Mouse (Mus musculus): ENCODE data around the gene Cpne5. TPM values are rescaled to one million over a fixed set of nuclear protein-coding genes. Genes with fewer than 3 reads are reported as not detected.

Gene Cpne5
- polyA plus RNA-seq, 1 experiment from 2014 or later: 0.93 TPM

DNA sequence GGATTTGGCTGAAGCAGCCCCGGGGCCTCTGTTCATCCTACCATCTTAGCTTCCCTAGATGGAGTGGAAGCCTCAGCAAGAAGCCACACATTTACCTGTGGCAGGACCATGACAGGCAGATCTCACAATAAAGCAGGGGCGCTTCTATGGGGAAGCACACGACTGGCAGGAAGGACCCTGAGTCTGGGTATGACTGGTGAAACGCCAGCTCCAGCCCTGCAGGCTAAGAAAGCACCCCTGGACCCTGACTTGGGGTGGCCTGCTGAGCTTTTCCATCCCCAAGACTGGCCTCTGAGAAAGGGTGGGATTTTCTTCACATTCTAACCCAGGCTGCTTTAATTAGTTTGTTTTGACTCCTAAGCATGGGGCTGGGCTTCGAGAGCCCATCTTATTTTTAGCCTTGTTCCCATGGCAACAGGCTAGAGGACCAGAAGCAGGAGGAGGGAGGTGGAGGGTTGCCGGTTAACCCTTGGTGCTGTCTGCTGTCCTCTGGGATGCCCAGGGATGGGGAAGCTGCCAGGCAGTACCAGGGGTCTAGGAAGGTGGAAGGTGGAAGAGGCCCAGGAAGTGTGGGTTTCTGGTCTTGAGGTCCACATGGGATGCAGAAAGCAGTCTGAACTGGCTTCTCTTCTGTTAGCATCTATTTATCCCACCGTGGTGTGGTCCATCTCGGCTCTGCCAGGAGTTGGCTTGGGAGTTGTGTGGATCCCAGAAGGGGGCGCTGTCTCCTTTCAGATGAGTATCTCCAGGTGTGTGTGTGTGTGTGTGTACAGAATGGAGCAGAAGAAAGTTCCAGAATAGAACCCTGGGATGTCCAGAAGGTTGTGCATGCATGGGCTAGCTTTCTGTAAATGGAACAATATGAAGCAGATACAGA is 61.3 kb downstream of the Cpne5 start:
- DNase-seq (ENCODE audit: low spot score) (no peak), ATAC-seq (replicated peaks; ENCODE audit: low FRiP score) (no peak)
- no peaks in the 10 kb centered on the region; the same call in 1 of the 2 replicates for H3K4me1 ChIP-seq (replicated peaks; ENCODE audit: control insufficient read depth, insufficient read depth, low read length)
- no peaks in the 10 kb centered on the region for H3K9me3 ChIP-seq (ENCODE audit: control insufficient read depth, low read length)
- 35% methylated on average over 9 of the region's 9 CpGs for WGBS
- no peak overlapping the region for H3K4me3 ChIP-seq (ENCODE audit: low read depth, low read length)
- H3K27ac ChIP-seq (ENCODE audit: low read depth, low read length): no peak overlapping the region
- no peaks in the 10 kb centered on the region for H3K36me3 ChIP-seq (ENCODE audit: control insufficient read depth, insufficient read depth, low read length)
- H3K9ac ChIP-seq (ENCODE audit: low read depth, low read length): no peak overlapping the region
- no peak overlapping the region for H3K4me2 ChIP-seq
- H3K27me3 ChIP-seq (replicated peaks; ENCODE audit: control insufficient read depth, insufficient read depth, low read length): no peaks in the 10 kb centered on the region

DNA sequence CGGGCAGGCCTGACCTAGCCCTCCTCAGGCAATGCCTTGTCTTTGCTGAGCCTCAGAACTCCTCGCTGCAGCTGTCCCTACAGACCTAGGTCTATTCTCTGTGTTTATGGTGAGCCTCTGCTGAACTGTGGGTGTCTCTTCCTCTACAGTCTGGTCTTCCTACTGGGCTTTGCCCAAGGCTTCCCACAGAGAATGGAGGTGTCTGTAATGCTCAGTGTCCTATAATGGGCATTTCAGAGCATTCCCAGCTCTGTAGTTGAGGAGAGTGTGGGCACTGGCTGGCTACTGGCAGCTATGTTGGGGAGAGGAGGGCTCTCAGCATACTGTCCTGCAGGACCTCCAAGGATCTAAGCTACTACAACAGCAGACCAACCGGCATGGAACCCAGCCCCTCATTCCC is 62.3 kb downstream of the Cpne5 start:
- no peak overlapping the region for H3K9ac ChIP-seq (ENCODE audit: low read depth, low read length)
- no peak overlapping the region for H3K4me3 ChIP-seq (ENCODE audit: low read depth, low read length)
- H3K36me3 ChIP-seq (ENCODE audit: control insufficient read depth, insufficient read depth, low read length): no peaks in the 10 kb centered on the region
- no peak overlapping the region for H3K27ac ChIP-seq (ENCODE audit: low read depth, low read length)
- H3K4me2 ChIP-seq: no peak overlapping the region
- DNase-seq (ENCODE audit: low spot score) (no peak), ATAC-seq (replicated peaks; ENCODE audit: low FRiP score) (no peak)
- peaks cover 3% of the 10 kb centered on the region for H3K4me1 ChIP-seq (replicated peaks; ENCODE audit: control insufficient read depth, insufficient read depth, low read length)
- WGBS: 55% methylated on average over 3 of the region's 3 CpGs
- H3K27me3 ChIP-seq (replicated peaks; ENCODE audit: control insufficient read depth, insufficient read depth, low read length): no peaks in the 10 kb centered on the region
- H3K9me3 ChIP-seq (ENCODE audit: control insufficient read depth, low read length): no peaks in the 10 kb centered on the region

DNA sequence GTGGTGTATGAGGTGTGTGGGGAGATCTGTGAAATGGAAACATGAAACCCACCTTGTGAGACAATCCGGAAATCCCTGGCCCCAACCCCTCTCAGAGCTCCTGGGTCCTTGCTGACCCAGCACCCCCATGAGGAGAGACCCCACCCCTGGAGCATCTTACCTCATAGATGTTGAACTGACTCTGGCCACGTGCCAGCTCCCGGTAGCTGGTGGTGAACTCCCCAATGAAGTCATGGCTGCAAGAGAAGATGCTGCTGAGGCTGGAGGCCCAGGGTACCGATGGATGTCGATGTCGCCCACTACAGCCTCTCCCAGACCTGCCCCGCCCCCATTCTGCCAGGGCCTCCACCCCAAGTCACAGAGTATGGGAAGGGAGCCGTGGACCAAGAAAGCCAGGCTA is 64.8 kb downstream of the Cpne5 start:
- Histone ChIP-seq H3K4me1 (replicated peaks; ENCODE audit: control insufficient read depth, insufficient read depth, low read length) (peaks cover 3% of the 10 kb centered on the region), H3K27ac (ENCODE audit: low read depth, low read length) (no peak overlapping the region), H3K9ac (ENCODE audit: low read depth, low read length) (no peak overlapping the region), H3K4me2 (no peak overlapping the region), H3K36me3 (ENCODE audit: control insufficient read depth, insufficient read depth, low read length) (no peaks in the 10 kb centered on the region), H3K9me3 (ENCODE audit: control insufficient read depth, low read length) (no peaks in the 10 kb centered on the region), H3K27me3 (replicated peaks; ENCODE audit: control insufficient read depth, insufficient read depth, low read length) (no peaks in the 10 kb centered on the region), H3K4me3 (ENCODE audit: low read depth, low read length) (no peak overlapping the region)
- WGBS: 74% methylated on average over 8 of the region's 8 CpGs
- DNase-seq (ENCODE audit: low spot score) (no peak), ATAC-seq (replicated peaks; ENCODE audit: low FRiP score) (no peak)

DNA sequence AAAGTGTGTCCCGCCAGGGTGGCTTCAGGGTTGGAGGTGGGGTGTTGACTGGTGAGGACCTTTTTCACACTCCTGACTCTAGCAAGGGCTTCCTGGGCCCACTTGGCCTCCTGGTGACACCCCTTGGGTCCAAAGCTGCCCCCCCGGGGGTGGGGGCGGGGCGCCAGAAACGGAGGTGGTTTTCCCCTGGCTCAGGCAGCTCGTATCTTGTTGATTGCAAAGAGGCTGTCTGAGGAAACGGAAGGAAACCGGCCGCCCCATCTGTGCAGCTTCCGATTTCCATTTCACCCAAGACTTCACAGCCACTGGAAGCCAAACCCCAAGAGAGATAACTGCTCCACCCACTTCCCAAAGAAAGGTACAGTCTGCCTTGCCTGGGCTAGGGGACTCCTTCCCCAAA is 65.9 kb downstream of the Cpne5 start:
- H3K4me2 ChIP-seq: peak overlapping the region; percentile 19; the same call in 1 of the 2 replicates
- H3K36me3 ChIP-seq (ENCODE audit: control insufficient read depth, insufficient read depth, low read length): no peaks in the 10 kb centered on the region
- no peak overlapping the region for H3K9ac ChIP-seq (ENCODE audit: low read depth, low read length)

DNA sequence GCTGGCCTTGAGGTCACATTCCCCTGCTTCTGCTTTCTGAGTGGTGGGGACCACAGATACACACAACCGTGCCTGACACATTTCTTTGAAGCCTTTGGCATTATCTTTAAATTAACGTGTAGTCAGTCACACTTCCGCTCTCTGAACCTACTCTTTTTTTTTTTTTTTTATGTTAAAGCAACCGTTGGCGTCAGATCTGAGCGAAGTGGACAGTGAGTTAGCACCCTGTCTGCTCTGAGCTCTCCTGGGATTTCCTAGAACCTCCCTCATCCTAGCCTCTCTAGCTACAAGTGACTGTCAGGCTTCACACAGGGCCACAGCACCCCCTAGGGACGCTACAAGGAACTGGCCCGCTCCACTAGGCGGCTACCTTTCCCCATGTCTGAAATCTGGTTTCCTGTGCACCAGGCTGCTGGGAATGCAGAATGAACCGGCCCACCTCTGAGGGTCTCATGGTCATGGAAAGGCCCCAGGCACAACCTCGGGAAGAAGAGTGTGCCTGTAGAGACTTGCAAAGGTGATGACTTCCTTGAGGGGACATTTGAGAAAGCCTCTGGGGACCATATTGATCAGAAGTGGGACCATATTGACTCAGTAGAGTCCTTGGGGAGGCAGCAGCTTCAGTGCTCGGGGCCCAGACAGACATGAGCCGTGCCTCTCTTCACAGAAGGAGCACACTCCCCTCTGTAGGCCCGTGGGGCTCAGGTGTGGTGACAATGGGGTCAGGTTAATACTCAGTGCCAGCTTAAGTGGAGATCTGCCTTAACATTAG is 66.8 kb downstream of the Cpne5 start:
- Histone ChIP-seq H3K27ac (ENCODE audit: low read depth, low read length) (no peak overlapping the region), H3K27me3 (replicated peaks; ENCODE audit: control insufficient read depth, insufficient read depth, low read length) (no peaks in the 10 kb centered on the region; the same call in 1 of the 2 replicates), H3K9ac (ENCODE audit: low read depth, low read length) (no peak overlapping the region), H3K36me3 (ENCODE audit: control insufficient read depth, insufficient read depth, low read length) (no peaks in the 10 kb centered on the region), H3K4me1 (replicated peaks; ENCODE audit: control insufficient read depth, insufficient read depth, low read length) (peaks cover 6% of the 10 kb centered on the region), H3K4me3 (ENCODE audit: low read depth, low read length) (no peak overlapping the region), H3K4me2 (no peak overlapping the region), H3K9me3 (ENCODE audit: control insufficient read depth, low read length) (no peaks in the 10 kb centered on the region)
- WGBS: 14% methylated on average over 14 of the region's 14 CpGs
- DNase-seq (ENCODE audit: low spot score) (peak; percentile 79), ATAC-seq (replicated peaks; ENCODE audit: low FRiP score) (peak; percentile 63)

More for the DNA sequence above, 65.9 kb downstream of the Cpne5 start:
- WGBS: 21% methylated on average over 10 of the region's 10 CpGs
- no peaks in the 10 kb centered on the region for H3K9me3 ChIP-seq (ENCODE audit: control insufficient read depth, low read length)
- no peaks in the 10 kb centered on the region for H3K27me3 ChIP-seq (replicated peaks; ENCODE audit: control insufficient read depth, insufficient read depth, low read length)
- DNase-seq (ENCODE audit: low spot score): no peak
- 0 out of 2 replicates have a peak, but pooled peaks have one; percentile 11 for ATAC-seq (replicated peaks; ENCODE audit: low FRiP score)
- peaks cover 3% of the 10 kb centered on the region for H3K4me1 ChIP-seq (replicated peaks; ENCODE audit: control insufficient read depth, insufficient read depth, low read length)
- no peak overlapping the region for H3K27ac ChIP-seq (ENCODE audit: low read depth, low read length)
- H3K4me3 ChIP-seq (ENCODE audit: low read depth, low read length): no peak overlapping the region

DNA sequence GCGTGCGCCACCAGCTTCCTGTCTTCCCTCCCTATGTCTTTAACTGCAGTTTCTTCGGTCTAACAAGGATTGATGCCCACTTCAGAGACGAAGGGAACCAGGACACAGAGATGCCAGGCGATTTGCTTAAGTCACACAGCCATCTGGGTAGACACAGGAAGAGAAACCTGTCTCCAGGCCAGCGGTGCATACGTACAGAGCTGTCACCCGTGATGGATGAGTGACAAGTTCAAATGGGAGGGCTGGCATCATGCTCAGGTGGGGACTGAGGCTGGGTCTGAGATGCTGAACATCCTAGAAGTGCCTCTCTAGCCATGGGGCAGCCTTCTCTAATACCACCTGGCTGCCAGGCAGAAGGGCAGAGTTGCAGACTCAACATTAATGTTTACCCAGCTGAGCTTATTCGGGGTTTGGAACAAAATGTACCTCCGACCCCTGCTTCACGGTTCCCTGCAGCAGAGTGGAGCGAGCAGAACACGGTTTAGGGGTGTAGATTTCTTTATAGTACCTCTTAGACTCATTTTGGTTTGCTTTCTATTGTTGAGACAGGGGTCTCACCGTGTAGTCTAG is 67.5 kb downstream of the Cpne5 start:
- H3K27me3 ChIP-seq (replicated peaks; ENCODE audit: control insufficient read depth, insufficient read depth, low read length): peaks cover 4% of the 10 kb centered on the region
- no peaks in the 10 kb centered on the region for H3K9me3 ChIP-seq (ENCODE audit: control insufficient read depth, low read length)
- DNase-seq (ENCODE audit: low spot score) (no peak), ATAC-seq (replicated peaks; ENCODE audit: low FRiP score) (no peak)
- H3K27ac ChIP-seq (ENCODE audit: low read depth, low read length): no peak overlapping the region
- no peak overlapping the region for H3K4me3 ChIP-seq (ENCODE audit: low read depth, low read length)
- 66% methylated on average over 14 of the region's 14 CpGs for WGBS
- H3K36me3 ChIP-seq (ENCODE audit: control insufficient read depth, insufficient read depth, low read length): no peaks in the 10 kb centered on the region
- H3K4me2 ChIP-seq: no peak overlapping the region
- no peak overlapping the region for H3K9ac ChIP-seq (ENCODE audit: low read depth, low read length)
- H3K4me1 ChIP-seq (replicated peaks; ENCODE audit: control insufficient read depth, insufficient read depth, low read length): peaks cover 9% of the 10 kb centered on the region

DNA sequence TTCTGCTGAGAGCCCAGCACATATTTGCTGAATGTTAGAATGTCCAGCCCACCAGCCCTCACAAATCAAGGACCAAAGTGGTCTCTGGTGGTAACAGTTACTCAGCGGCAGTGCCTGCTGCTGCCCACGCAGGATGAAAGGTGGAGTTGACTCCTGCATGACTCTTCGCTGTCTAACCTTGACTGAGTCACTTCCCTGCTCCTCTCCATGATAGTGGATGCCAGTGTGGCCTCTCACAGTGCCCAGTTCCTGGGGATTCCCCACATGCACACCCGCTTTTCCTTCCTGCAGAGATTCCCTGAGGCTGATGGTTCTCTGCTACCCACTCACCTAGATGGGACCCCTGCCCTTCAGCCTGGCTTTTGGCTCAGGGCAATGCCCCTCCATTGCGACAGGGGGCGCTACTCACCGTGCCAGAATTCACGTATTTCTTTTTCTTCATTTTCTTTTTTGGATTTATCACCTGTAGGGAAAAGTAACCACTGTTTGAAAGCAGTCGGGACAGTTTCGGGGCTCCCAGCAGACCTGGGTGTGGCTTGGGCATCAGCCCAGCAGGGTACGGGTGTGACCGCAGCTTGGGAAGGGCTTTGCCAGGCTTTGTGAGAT is 68.9 kb downstream of the Cpne5 start:
- peaks cover 4% of the 10 kb centered on the region for H3K27me3 ChIP-seq (replicated peaks; ENCODE audit: control insufficient read depth, insufficient read depth, low read length)
- H3K9ac ChIP-seq (ENCODE audit: low read depth, low read length): no peak overlapping the region
- no peak overlapping the region for H3K27ac ChIP-seq (ENCODE audit: low read depth, low read length)
- no peaks in the 10 kb centered on the region for H3K36me3 ChIP-seq (ENCODE audit: control insufficient read depth, insufficient read depth, low read length)
- no peak overlapping the region for H3K4me2 ChIP-seq
- H3K4me1 ChIP-seq (replicated peaks; ENCODE audit: control insufficient read depth, insufficient read depth, low read length): peaks cover 23% of the 10 kb centered on the region
- ATAC-seq (replicated peaks; ENCODE audit: low FRiP score) (no peak), DNase-seq (ENCODE audit: low spot score) (no peak)
- 74% methylated on average over 12 of the region's 12 CpGs for WGBS
- no peak overlapping the region for H3K4me3 ChIP-seq (ENCODE audit: low read depth, low read length)
- no peaks in the 10 kb centered on the region for H3K9me3 ChIP-seq (ENCODE audit: control insufficient read depth, low read length)

DNA sequence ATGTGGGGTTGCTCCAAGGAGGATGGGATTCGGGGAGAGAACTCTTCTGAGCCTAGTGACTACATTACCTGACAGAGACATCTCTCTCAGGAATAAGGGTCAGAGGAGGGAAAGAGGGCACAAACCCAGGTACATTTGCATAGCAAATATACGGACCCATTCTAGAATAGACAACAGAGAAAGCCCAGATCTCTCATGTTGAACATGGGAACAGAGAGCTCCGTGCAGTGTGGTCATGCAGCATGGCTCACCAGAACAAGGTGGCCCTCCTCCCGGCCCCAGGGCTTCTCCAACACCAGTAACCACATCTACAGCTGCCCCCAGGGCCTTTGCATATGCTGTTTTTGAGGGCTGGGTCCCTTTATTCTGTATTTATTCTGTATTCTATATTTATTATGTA is 69.5 kb downstream of the Cpne5 start:
- Histone ChIP-seq H3K4me2 (no peak overlapping the region), H3K9ac (ENCODE audit: low read depth, low read length) (no peak overlapping the region), H3K4me3 (ENCODE audit: low read depth, low read length) (no peak overlapping the region), H3K9me3 (ENCODE audit: control insufficient read depth, low read length) (no peaks in the 10 kb centered on the region), H3K4me1 (replicated peaks; ENCODE audit: control insufficient read depth, insufficient read depth, low read length) (peaks cover 25% of the 10 kb centered on the region), H3K27me3 (replicated peaks; ENCODE audit: control insufficient read depth, insufficient read depth, low read length) (peaks cover 4% of the 10 kb centered on the region), H3K36me3 (ENCODE audit: control insufficient read depth, insufficient read depth, low read length) (no peaks in the 10 kb centered on the region), H3K27ac (ENCODE audit: low read depth, low read length) (no peak overlapping the region)
- DNase-seq (ENCODE audit: low spot score) (no peak), ATAC-seq (replicated peaks; ENCODE audit: low FRiP score) (no peak)
- 79% methylated on average over 4 of the region's 4 CpGs for WGBS

Measured in liver, embryonic 11.5 days (tissue).